Comparison of ENCODE assay signal across 14 mouse cellular contexts in genomic region chr10:9044746-9045370, GRCm38 (mm10).
"Had no signal": no experiment of that assay in that cellular context is flagged by ENCODE, and none has a peak within 500 bp of the region (broad histone marks: within the 10 kb centered on the region; RNA-seq: fewer than 3 reads in every experiment).

No protein-coding gene starts in this region.

- H3K9ac ChIP-seq: limb, embryonic 15.5 days; liver, embryonic 12.5 days; lung, embryonic 14.5 days; neural tube, embryonic 15.5 days had no signal

- H3K4me2 ChIP-seq: limb, embryonic 15.5 days; liver, embryonic 12.5 days; lung, embryonic 14.5 days; neural tube, embryonic 15.5 days had no signal

- ATAC-seq: liver, embryonic 12.5 days had no signal

- H3K27ac ChIP-seq: layer of hippocampus, adult 2 months; limb, embryonic 15.5 days; liver, embryonic 12.5 days; midbrain, embryonic 10.5 days; neural tube, embryonic 15.5 days had no signal

- H3K9me3 ChIP-seq: limb, embryonic 15.5 days; liver, embryonic 12.5 days; midbrain, embryonic 10.5 days; neural tube, embryonic 15.5 days had no signal

- DNase-seq: kidney, postnatal 10 days; kidney, postnatal 4 days; lung, embryonic 14.5 days; lung, postnatal 10 days; lung, postnatal 4 days; right cerebral cortex, adult 18-20 months; right cerebral cortex, postnatal 25 days; thymus, postnatal 36 days had no signal

- H3K27me3 ChIP-seq: limb, embryonic 15.5 days; liver, embryonic 12.5 days; neural tube, embryonic 15.5 days had no signal

- H3K4me1 ChIP-seq: limb, embryonic 15.5 days; liver, embryonic 12.5 days; midbrain, embryonic 10.5 days; neural tube, embryonic 15.5 days had no signal

- H3K4me3 ChIP-seq: layer of hippocampus, adult 2 months; limb, embryonic 15.5 days; liver, embryonic 12.5 days; midbrain, embryonic 10.5 days; myocyte; neural tube, embryonic 15.5 days had no signal

- H3K36me3 ChIP-seq: limb, embryonic 15.5 days; liver, embryonic 12.5 days; midbrain, embryonic 10.5 days; neural tube, embryonic 15.5 days had no signal
